Mouse (Mus musculus) E14TG2a.4 (cell line): Measurements from ENCODE around the gene Prr5l.

Source experiments
- CTCF ChIP-seq: conservative IDR thresholded peaks from 2 replicates; pipeline ENCODE4 v1.5.1; 2014; ENCODE audit warnings: low read length
- NANOG ChIP-seq: IDR thresholded peaks from 2 replicates; pipeline ENCODE4 v1.6.1; 2014; ENCODE audit warnings: borderline replicate concordance, low read length, mixed read lengths
- POU5F1 ChIP-seq: IDR thresholded peaks from 2 replicates; pipeline ENCODE4 v1.6.1; 2014; ENCODE audit warnings: low read length, borderline replicate concordance

- TF ChIP-seq CTCF (no peak), POU5F1 (no peak), NANOG (no peak)
Measured at GRCm38 (mm10) chr2:101825226-101826120, 57.4 kb downstream of the Prr5l start.
